Mouse (Mus musculus) brain, embryonic 14.5 days (tissue): ENCODE results near the gene Tmem43. TPM values are rescaled to one million over a fixed set of nuclear protein-coding genes. Genes with fewer than 3 reads are reported as not detected.

Experiments used
- DNase-seq: peaks from one replicate; pipeline ENCODE4 v3.0.0-alpha.2; 2011; ENCODE audit warnings: low read depth
- CTCF ChIP-seq: fragments of 200-500 bp; IDR thresholded peaks from 2 replicates; pipeline ENCODE4 v1.5.1; 2012; ENCODE audit warnings: inconsistent platforms, mild to moderate bottlenecking, moderate library complexity, borderline replicate concordance; ENCODE audit not compliant: insufficient read depth, insufficient read length; ENCODE audit errors: extremely low read depth
- POLR2A ChIP-seq: fragments of 200-500 bp; IDR thresholded peaks from 2 replicates; pipeline ENCODE4 v1.6.1; 2012; ENCODE audit warnings: mild to moderate bottlenecking, inconsistent platforms, borderline replicate concordance; ENCODE audit not compliant: poor library complexity, insufficient read depth, insufficient read length, severe bottlenecking; ENCODE audit errors: extremely low read depth
- polyA plus RNA-seq: library from polyadenylated mRNA; depleted of rRNA; stranded (reverse); fragments of >200 nt; gene quantifications from 2 replicates; pipeline ENCODE4 v1.2.3, GENCODE M21; 2012; rRNA removed

The Tmem43 gene
- polyA plus RNA-seq, 1 experiment = 52.6 TPM

DNA sequence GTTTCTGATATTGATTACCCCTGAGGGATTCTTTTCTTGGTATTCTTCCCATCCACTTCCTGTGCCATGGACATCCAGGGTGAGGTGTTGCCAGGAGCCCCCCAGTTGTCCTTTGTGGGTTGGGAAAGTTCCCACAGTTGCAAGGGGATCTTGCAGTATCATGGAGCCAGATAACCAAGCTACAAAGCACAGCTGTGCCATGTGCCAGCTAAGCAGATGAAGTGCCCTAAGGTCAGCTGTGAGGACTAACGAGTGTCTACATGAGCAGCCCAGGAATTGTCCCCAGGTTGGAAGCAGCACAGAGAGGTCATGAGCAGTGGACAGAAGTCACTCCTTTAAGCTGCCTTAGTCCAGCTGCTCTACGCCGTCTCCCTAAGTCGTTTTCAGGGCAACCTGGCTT is 52.0 kb downstream of the Tmem43 start:
- DNase-seq = no peak
- TF ChIP-seq CTCF (no peak), POLR2A (no peak)

DNA sequence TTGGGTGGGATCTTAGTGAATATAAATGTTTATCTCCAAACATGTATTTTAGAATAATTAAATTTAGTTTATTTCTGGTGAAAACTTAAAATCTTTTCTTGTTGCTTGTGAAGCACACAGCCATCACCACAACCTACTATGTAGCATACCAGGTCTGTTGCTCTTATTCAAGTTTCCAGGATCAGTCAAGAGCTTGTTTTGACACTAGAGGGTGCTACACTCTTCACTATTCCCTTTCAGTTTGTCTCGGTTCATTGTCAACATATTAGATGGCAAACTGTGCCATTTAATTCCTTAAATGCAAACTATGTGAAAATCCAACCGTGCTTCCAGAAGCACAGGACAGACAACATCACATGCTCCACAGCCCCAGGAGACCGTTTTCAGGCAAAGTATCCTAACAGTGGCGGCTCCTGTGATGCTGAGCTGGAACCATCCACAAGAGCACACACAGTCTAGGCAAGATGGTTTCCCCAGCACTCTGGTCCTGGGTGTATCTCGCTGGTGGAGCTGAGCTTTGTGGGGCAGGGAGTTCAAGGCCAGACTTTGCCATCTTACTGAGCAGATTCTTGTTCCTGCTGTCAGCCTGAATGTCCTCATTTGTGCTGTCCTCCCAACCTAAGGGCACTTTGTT is 53.8 kb downstream of the Tmem43 start:
- peak; percentile 79 for DNase-seq

DNA sequence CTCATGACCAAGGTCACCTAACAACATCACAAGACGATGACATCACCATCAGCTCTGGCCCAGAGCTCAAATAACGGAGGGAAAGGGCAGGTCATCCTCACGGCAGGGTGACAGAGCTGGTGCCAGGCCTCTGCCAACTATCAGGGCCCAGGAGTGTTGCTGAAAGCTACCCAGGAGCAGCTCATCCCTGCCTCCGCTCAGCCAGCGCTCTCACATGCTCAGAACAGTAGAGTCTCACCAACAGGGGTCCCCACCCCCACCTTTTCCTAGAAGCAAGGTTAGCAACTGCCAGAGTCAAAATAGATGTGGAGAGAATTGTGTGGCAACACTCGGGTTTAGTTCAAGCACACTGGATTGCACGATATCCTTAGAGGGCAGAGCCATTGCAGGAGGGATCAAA is 54.8 kb downstream of the Tmem43 start:
- no peak for DNase-seq
- TF ChIP-seq CTCF (no peak), POLR2A (no peak)

More for the DNA sequence above, 53.8 kb downstream of the Tmem43 start:
- no peak for TF ChIP-seq POLR2A
- TF ChIP-seq CTCF = peak; percentile 48; the same call in 1 of the 2 replicates

DNA sequence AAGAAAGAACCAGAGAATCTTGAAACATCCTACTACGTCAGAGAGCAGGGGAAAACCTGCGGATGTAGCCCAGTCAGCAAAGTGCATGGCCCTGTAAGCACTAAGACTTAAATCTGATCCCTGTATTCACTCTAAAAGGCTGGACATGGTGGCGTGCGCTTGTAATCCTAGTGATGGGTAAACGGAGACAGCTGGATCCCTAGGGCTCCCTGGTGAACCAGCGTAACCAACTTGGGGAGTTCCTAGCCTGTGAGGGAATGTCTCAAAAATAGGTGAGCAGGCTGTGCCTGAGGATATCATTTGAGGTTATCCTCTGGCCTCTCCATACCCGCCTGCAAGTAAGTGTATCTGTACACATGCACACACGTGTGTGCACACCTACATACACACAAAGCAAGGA is 57.2 kb downstream of the Tmem43 start:
- TF ChIP-seq POLR2A (no peak), CTCF (no peak)
- DNase-seq = no peak

DNA sequence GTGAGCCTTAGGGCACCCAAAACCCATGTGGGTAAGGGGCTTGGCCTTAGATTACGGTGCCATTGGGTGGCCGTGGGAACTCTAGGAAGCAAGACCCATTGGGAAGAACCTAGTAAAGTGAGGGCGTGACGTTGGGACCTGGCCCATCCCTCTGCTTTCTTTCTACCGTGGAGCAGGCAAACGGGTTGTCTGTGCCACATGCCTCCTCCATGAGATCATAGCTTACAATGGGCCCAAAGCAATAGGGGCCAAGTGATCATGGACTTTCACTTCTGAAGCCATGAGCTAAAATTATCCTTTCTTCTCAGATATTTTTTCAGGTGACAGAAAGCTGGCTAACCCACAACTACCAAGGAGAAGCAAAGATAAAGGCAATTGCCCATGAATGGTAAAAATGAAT is 57.8 kb downstream of the Tmem43 start:
- DNase-seq = no peak
- no peak for TF ChIP-seq CTCF
- TF ChIP-seq POLR2A = no peak

DNA sequence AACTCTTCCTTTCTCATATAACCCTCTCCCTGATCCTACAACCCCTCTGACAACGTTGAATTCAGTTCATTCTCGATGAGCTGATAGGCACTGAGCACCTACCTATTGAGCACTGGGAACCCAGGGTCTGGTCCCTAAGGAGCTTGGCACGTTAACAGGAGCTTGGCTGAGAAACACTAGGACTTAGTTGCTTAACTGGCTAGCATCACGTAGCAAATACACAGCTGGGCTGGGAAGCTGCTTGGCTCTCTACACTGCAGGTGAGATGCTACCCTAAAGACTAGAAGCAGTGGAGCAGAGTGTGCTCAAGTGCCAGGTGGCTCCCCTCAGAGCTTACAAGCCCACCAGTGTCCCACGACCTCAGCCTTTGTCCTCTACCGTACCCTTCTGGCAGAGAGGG is 59.2 kb downstream of the Tmem43 start:
- no peak for DNase-seq
- no peak for TF ChIP-seq POLR2A
- no peak for TF ChIP-seq CTCF

DNA sequence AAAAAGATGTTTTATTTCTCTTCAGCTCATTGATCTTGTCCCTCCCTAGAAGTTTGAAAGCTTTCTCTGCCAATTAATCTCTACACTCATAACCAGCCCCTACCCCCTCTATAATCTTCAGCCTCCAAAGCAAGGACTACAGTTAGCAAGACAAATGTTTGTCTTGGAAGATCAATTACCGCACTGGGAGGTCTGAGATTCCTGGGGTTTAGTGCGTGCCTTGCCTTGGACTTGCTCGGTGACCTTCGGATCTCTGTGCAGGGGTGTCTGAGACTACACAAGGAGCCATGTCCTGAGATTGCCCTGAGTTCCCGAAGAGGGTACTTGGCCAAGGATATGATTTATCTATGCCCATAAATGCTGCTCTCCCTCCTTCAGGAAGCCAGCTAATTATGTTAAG is 59.9 kb downstream of the Tmem43 start:
- no peak for DNase-seq
- TF ChIP-seq CTCF = no peak
- TF ChIP-seq POLR2A = no peak

DNA sequence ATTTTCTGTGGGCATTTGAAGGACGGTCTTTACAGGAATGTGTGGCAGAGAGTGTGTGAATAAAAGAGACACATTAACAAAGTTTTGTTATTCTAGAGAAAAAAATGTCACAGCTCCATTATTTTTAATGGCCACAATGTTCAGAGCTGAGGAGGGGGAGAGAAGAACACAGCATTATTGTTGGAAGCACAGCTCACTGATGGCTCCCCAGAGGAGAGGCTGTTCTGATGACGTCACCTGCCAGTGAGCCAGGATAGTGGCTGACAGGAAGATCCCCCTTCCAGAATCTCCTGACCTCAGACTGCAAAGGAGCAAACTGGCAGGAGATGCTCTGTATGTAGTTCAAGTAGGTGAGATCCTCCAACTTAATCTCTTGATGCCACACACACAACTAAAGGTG is 60.3 kb downstream of the Tmem43 start:
- peak; percentile 22 for DNase-seq
- TF ChIP-seq POLR2A = no peak
- TF ChIP-seq CTCF = no peak

DNA sequence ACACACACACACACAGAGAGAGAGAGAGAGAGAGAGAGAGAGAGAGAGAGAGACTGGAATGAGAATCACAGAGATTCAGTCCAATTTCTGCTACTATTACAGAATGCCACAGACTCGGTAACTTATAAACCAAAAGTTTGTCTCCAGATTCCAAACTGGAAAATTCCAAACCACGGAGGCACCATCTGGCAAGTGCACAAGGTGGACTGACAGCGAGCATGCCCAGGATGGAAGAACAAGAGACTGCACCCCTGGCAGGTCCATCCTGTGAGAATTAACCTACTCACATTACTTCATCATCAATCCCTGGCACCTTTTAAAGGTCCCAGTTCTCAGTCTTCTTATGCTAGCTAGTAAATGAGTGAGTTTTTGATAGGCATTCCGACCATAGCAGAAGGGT is 60.8 kb downstream of the Tmem43 start:
- DNase-seq = no peak
- TF ChIP-seq POLR2A (no peak), CTCF (no peak)

DNA sequence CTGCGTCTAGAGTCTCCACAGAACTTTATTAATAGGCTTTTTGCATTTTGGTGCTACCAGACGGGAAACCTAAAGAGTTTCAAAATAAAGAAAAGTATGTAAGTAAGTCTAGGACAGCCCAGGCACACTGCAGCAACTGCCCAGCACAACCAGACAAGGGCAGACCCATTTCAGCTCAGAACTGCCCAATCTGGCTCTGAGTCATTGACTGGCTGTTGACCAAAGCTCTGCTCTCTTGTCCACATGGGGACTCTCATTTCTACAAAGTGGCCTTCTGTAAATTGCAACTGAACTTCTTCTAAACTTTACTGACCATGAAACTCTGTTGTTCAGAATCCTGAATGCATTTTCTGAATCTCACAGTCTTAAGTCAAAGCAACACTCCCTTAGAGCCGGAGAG is 61.7 kb downstream of the Tmem43 start:
- DNase-seq = no peak
- TF ChIP-seq CTCF (no peak), POLR2A (no peak)

DNA sequence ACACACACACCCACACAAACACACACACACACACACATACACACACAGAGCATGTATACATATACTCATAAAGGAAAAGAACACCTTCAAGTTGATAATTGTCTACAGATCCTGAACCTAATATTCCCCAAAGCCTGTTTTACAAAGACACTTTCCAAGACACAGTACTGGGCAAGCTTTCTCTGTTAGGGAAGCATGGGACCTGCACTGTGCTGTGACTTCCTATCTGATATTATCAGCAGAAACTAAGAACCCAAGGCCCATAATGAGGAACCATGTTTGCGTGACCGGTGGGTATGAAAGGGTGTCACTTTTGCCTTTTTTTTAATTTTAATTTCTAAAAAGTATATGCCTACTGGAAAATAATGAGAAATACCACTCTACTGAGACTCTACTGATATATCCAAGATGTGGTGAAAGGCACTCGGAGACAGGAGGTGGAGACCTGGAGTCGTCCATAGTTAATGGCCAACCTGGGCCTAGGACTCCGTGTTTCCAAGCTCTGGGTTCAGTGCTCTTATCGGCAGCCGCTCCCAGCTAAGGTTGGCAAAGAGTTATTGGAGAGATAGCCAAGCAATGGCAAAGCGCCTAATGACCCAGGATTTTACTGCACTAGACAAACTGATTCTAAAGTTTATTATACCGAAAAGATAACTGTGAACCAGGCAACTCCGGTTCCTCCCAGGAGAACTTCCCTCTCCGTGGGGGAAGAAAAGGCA is 62.7 kb downstream of the Tmem43 start:
- DNase-seq = no peak
- no peak for TF ChIP-seq POLR2A
- TF ChIP-seq CTCF = no peak

Other genes starting within 250 kb of the Tmem43 start
- gene Wnt7a, start 62.3 kb upstream of the Tmem43 start, polyA plus RNA-seq = 18.0 and 21.9 TPM in 2 replicates
- 14.0 and 14.5 TPM in 2 replicates for gene Chchd4, start 157 bp upstream of the Tmem43 start, polyA plus RNA-seq
- 13.9 and 17.3 TPM in 2 replicates for gene Xpc, start 42.2 kb downstream of the Tmem43 start, polyA plus RNA-seq
- 87.3 and 117 TPM in 2 replicates for gene Lsm3, start 42.2 kb downstream of the Tmem43 start, polyA plus RNA-seq
- 67.2 and 96.3 TPM in 2 replicates for gene Slc6a6, start 210.3 kb downstream of the Tmem43 start, polyA plus RNA-seq